Mouse (Mus musculus): ENCODE results near the gene Eri2. TPM values are rescaled to one million over a fixed set of nuclear protein-coding genes. Genes with fewer than 3 reads are reported as not detected.
"Not testable (repeated sequence)": the region's sequence is repeated elsewhere in the genome, so short reads cannot be mapped to it uniquely, and the experiment has no call there.

The Eri2 gene
- polyA plus RNA-seq, 1 experiment: 8.2 TPM

DNA sequence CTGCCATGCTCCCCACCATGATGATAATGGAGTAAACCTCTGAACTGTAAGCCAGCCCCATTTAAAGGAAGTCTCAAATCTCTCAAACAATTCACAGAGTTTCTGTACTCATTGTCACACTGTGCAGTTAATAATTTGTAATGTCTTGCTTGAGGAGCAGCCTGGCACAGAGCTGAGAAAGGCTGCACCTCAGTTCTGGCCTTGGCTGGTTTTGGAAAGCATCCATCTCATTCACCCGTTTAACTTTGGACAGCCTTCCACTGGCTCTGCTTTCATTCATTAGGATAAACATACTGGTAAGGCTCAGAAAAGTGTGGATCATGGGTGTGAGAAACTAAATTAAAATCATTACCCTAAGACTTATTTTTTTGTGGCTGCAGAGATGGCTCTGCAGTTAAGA lies 48.0 kb downstream of the Eri2 start:
- DNase-seq (ENCODE audit: extremely low spot score in 1 of 2, low spot score in 1 of 2): no peak

DNA sequence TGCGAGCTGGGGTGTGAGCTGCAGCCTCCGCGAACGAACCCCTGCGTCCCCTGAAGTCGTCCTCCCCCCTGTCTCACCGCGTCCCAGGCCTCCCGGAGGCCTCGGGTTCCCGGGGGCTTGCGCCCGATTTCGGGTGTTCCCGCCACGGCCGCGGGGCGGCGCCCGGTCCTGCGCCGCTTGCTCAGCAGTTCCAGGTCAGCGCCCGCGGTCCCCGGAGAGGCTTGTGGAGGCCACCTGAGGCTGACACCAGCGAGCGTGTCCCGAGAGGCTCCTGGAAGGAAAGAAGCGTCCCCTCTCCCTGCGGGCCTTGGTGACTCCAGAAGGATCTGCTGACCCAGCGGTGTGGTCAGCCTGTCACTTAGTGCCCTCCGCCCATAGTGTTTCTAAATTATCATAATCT lies 49.5 kb downstream of the Eri2 start:
- DNase-seq (ENCODE audit: extremely low spot score in 1 of 2, low spot score in 1 of 2): no peak

DNA sequence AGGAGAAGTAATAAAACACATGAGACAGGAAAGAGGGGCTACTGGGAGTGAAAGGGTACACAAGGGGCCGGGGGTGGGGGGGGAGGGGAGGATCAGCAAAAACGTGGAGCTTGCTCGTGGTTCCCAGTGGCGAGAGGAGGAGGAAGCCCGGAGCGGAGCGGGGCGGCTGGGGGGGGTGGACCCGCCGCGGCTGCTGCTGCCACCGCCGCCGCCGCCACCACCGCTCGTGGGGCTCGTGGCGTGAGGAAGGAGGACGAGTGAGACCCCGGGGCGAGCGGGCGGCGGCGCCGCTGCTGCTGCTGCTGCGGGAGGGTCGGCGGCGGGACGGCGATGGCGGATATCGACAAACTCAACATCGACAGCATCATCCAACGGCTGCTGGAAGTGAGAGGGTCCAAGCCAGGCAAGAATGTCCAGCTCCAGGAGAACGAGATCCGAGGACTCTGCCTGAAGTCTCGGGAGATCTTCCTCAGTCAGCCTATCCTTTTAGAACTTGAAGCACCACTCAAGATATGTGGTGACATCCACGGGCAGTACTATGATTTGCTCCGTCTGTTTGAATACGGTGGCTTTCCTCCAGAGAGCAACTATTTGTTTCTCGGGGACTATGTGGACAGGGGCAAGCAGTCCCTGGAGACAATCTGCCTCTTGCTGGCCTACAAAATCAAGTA lies 53.9 kb downstream of the Eri2 start:
- DNase-seq (ENCODE audit: extremely low spot score in 1 of 2, low spot score in 1 of 2): not testable (repeated sequence)

DNA sequence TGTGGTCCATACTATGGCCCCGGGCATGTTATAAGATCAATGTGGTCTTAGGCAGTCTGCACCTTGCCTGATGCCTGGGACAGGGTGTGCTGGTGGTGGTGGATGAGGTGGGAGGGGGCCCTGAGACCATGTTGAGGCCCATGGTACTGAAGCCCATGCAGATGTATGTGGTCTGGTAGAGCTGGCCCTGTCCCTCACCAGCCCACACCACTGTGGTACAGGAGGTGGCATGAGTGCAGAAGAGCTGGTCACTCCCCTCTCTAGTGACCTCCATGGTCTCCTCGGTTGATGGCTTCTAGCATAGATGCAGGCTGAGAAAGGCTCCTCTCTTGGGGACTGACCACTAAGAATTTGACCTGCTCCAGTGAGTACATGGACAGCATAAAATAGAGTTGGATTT lies 55.0 kb downstream of the Eri2 start:
- no peak for DNase-seq (ENCODE audit: extremely low spot score in 1 of 2, low spot score in 1 of 2)

DNA sequence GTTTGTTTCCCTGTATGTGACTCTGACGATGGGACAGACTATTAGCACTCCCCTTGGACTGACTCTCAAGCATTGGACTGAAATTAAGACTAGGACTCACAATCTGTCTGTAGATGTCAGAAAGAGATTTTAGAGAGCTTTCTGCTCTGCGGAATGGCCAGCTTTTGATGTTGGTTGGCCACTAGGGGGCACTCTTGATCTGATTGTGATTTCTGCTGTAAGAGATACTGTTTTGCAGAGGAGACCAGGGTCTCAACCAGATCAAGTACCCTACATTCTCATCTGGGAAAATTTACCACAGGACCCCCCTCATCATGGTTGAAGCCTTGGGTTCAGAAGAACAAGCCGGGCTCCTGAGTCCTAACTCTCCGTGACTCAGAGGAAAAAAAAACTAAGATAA lies 62.6 kb downstream of the Eri2 start:
- peak in 1 of 2 experiments; percentile 16 for DNase-seq (ENCODE audit: extremely low spot score in 1 of 2, low spot score in 1 of 2)

DNA sequence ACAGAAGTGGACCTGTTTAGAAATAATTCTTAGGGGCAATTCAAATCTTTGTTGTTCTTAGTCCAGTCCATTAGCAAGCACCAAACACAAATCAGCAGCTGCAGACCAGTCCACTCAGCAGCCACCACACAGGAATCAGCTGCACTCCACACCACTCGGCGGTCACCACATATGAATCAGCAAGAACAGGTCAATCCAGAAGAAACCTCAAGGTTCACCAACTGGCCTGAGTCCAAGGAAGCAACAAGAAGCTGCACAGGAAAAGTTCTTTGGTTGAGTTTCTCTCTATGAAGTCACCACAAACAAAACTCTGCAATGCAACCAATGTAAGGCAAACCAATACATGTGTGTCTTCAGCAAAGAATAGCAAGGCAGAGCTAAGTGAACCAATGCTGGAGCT lies 66.2 kb downstream of the Eri2 start:
- DNase-seq (ENCODE audit: extremely low spot score in 1 of 2, low spot score in 1 of 2): no peak

DNA sequence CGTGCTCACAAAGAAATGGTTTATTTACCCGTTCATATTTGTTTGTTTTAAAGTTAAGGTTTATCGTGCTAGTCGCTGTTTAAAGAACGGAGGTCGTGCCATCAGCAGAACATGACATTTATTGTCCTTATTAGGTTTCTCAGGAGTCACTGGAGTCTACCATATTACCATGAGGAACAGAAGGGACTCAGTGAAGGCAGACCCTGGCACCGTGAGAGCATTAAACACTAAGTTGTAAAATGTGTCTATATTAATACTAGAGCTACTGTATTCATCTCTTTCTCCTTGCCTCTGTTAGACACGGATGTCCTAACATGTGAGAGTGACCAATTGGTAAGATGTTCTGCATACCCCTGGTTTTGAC lies 72.9 kb downstream of the Eri2 start:
- DNase-seq (ENCODE audit: extremely low spot score in 1 of 2, low spot score in 1 of 2): no peak

DNA sequence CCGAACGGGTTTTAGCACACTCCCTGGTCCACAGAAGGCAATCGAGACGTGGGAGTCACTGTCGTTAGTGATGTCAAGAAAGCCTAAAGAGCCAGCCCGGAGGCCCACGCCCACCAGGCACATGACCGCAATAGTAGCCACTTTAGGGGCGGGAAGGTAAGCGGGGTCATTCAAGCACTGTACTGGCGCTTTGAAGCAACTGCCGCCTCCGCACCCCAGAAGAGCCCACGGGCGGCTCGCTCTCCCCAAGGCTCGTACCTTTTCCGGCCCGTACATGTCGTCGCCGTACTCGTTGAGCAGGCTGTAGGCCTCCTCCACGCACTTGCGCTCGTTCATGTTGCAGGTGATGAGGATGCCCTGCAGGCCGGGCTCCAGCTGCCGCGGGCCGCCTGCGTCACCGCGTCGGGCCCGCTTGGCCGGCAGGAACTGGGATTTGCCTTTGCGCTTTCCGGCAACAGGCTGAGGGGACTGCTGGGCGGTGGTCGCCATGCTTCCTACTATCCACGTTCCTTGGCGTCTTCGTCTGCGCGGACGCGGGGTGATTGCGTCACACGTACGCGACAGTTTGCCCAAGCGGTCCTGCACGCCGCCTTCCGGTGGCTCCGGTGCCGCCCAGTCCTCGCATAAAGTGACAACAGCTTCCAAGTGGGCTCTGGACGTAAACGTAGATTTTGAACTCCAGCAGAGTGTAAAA lies 73.5 kb downstream of the Eri2 start, which contains the start of gene Thumpd1:
Thumpd1 (minus strand) TSS at position 546 of the 694 bp plus-strand sequence.
- DNase-seq (ENCODE audit: extremely low spot score in 1 of 2, low spot score in 1 of 2): peak; percentile 89 to 98

Other genes starting within 250 kb of the Eri2 start
- not detected in 2 replicates for gene Acsm2, start 239.7 kb downstream of the Eri2 start, polyA plus RNA-seq (2012; rRNA removed)
- gene Acsm1, start 187.0 kb downstream of the Eri2 start, polyA plus RNA-seq (2012; rRNA removed): not detected in 2 replicates
- gene Acsm4, start 104.0 kb downstream of the Eri2 start, polyA plus RNA-seq (2012; rRNA removed): 0.16 and 0.23 TPM in 2 replicates
- gene Thumpd1, start 73.3 kb downstream of the Eri2 start, polyA plus RNA-seq (2012; rRNA removed): 35.9 and 36.7 TPM in 2 replicates
- gene Acsm3, start 33.1 kb downstream of the Eri2 start, polyA plus RNA-seq (2012; rRNA removed): 0.04 and 0.12 TPM in 2 replicates
- 2.1 and 5.7 TPM in 2 replicates for gene Rexo5, start 52 bp downstream of the Eri2 start, polyA plus RNA-seq (2012; rRNA removed)
- gene Lyrm1, start 101.8 kb upstream of the Eri2 start, polyA plus RNA-seq (2012; rRNA removed): 17.8 and 19.1 TPM in 2 replicates
- 10.7 and 11.3 TPM in 2 replicates for gene Dcun1d3, start 102.2 kb upstream of the Eri2 start, polyA plus RNA-seq (2012; rRNA removed)

Data from frontal cortex, adult 2 months (tissue).